In genomic region chr5:77290606-77291005, GRCm38 (mm10) we compare ENCODE assay signal across 20 mouse cellular contexts. TPM values are rescaled to one million over a fixed set of nuclear protein-coding genes. Genes with fewer than 3 reads are reported as not detected.
DNase-seq lines count a peak whose midpoint lies in the region; ATAC-seq and TF ChIP-seq lines count a peak whose summit lies in the region.
"Had no signal": no experiment of that assay in that cellular context is flagged by ENCODE, and none has a peak within 500 bp of the region (broad histone marks: within the 10 kb centered on the region; RNA-seq: fewer than 3 reads in every experiment).

No protein-coding gene starts in this region.

- ATAC-seq in kidney, postnatal 0 days (replicated peaks; ENCODE audit: low FRiP score, low read depth): no peak
- no peak for ATAC-seq in liver, postnatal 0 days
- ATAC-seq: CD4-positive, CD25-positive, alpha-beta regulatory T cell, adult 4 months; forebrain, embryonic 13.5 days; forebrain, postnatal 0 days had no signal

- no peak overlapping the region for H3K9ac ChIP-seq in kidney, postnatal 0 days (ENCODE audit: low read depth, low read length)
- H3K9ac ChIP-seq in liver, postnatal 0 days (replicated peaks): no peak overlapping the region
- H3K9ac ChIP-seq in CH12.LX (ENCODE audit: insufficient read depth, low read depth): no peak overlapping the region
- H3K9ac ChIP-seq: forebrain, embryonic 13.5 days; forebrain, postnatal 0 days; heart, embryonic 15.5 days; hindbrain, embryonic 14.5 days had no signal

- in situ Hi-C loops in CH12.LX (cut with MboI; ENCODE audit: low pct_ligation_motif_present, low pct_unique_long_range_greater_than_20kb, low sequenced_read_pairs): no loop called here

- H3K4me3 ChIP-seq in kidney, postnatal 0 days (replicated peaks; ENCODE audit: low read depth, low read length): no peak overlapping the region
- H3K4me3 ChIP-seq in liver, postnatal 0 days (ENCODE audit: low read depth, low read length): no peak overlapping the region
- H3K4me3 ChIP-seq in CH12.LX (replicated peaks in 1 of 3; ENCODE audit: low read depth in 2 of 3, low read length in 2 of 3, poor library complexity in 1 of 3): no peak overlapping the region
- no peak overlapping the region for H3K4me3 ChIP-seq in E14TG2a.4 (replicated peaks; ENCODE audit: low read length)
- H3K4me3 ChIP-seq: embryonic facial prominence, embryonic 10.5 days; forebrain, embryonic 13.5 days; heart, embryonic 15.5 days had no signal

- TF ChIP-seq EP300 in liver, postnatal 0 days (IDR thresholded peaks at IDR 0.05; ENCODE audit: low read depth): no peak
- no peak for TF ChIP-seq EP300 in CH12.LX (IDR thresholded peaks at IDR 0.05; ENCODE audit: low read length)

- H3K27ac ChIP-seq in kidney, postnatal 0 days: no peak overlapping the region
- no peak overlapping the region for H3K27ac ChIP-seq in liver, postnatal 0 days (ENCODE audit: low read depth)
- H3K27ac ChIP-seq in CH12.LX (ENCODE audit: insufficient read depth, low read depth): peak overlapping the region; percentile 83
- H3K27ac ChIP-seq: embryonic facial prominence, embryonic 10.5 days; forebrain, embryonic 13.5 days; heart, embryonic 15.5 days; hindbrain, embryonic 14.5 days had no signal

- H3K27me3 ChIP-seq in kidney, postnatal 0 days (ENCODE audit: insufficient read depth, low read length): no peaks in the 10 kb centered on the region
- H3K27me3 ChIP-seq in liver, postnatal 0 days (ENCODE audit: insufficient read depth, low read length): no peaks in the 10 kb centered on the region
- H3K27me3 ChIP-seq in CH12.LX (replicated peaks) (no peaks in the 10 kb centered on the region), E14TG2a.4 (ENCODE audit: insufficient read depth, low read length) (no peaks in the 10 kb centered on the region)
- H3K27me3 ChIP-seq: forebrain, embryonic 13.5 days; heart, embryonic 15.5 days had no signal

- dilution Hi-C loops in CH12.LX (cut with MboI; ENCODE audit: extremely low pct_ligation_motif_present, extremely low pct_unique_long_range_greater_than_20kb, low sequenced_read_pairs): no loop called here

- 0 out of 2 replicates have a peak, but pooled peaks have one; percentile 14 for TF ChIP-seq CTCF in kidney, postnatal 0 days (IDR thresholded peaks at IDR 0.05; ENCODE audit: low read depth)
- TF ChIP-seq CTCF in liver, postnatal 0 days (IDR thresholded peaks at IDR 0.05; ENCODE audit: low read depth): peak; percentile 29; the same call in 1 of the 2 replicates
- no peak for TF ChIP-seq CTCF in CH12.LX (conservative IDR thresholded peaks at IDR 0.05 in 1 of 2, IDR thresholded peaks at IDR 0.05 in 1 of 2; ENCODE audit: low read depth in 2 of 2, low read length in 2 of 2)
- peak; percentile 26; the same call in 1 of the 2 replicates for TF ChIP-seq CTCF in E14TG2a.4 (conservative IDR thresholded peaks at IDR 0.05; ENCODE audit: low read length)

- peaks cover 6% of the 10 kb centered on the region for H3K79me2 ChIP-seq in CH12.LX (replicated peaks; ENCODE audit: control insufficient read depth, extremely low read depth, insufficient read depth, poor library complexity, severe bottlenecking)

- no peaks in the 10 kb centered on the region for H3K4me1 ChIP-seq in kidney, postnatal 0 days (replicated peaks; ENCODE audit: insufficient read depth, low read length)
- H3K4me1 ChIP-seq in liver, postnatal 0 days (ENCODE audit: insufficient read depth): 0 out of 2 replicates have a peak, but pooled peaks cover 4% of the 10 kb centered on the region
- H3K4me1 ChIP-seq in CH12.LX (ENCODE audit: control insufficient read depth in 1 of 2, insufficient read depth in 2 of 2) (peaks cover 31 to 82% of the 10 kb centered on the region in 2 experiments), E14TG2a.4 (replicated peaks; ENCODE audit: low read depth, low read length) (peaks cover 23% of the 10 kb centered on the region)
- H3K4me1 ChIP-seq: embryonic facial prominence, embryonic 10.5 days; forebrain, embryonic 13.5 days had no signal

- no peak overlapping the region for H3K4me2 ChIP-seq in kidney, postnatal 0 days (ENCODE audit: low read length)
- no peak overlapping the region for H3K4me2 ChIP-seq in liver, postnatal 0 days (ENCODE audit: low read depth, low read length)
- no peak overlapping the region for H3K4me2 ChIP-seq in CH12.LX (ENCODE audit: insufficient read depth, low read depth, poor library complexity, severe bottlenecking)
- H3K4me2 ChIP-seq: forebrain, embryonic 13.5 days; heart, embryonic 11.5 days; heart, embryonic 15.5 days; hindbrain, embryonic 14.5 days had no signal

- peaks cover 55% of the 10 kb centered on the region for H3K36me3 ChIP-seq in kidney, postnatal 0 days (ENCODE audit: insufficient read depth, low read length)
- peaks cover 16% of the 10 kb centered on the region for H3K36me3 ChIP-seq in liver, postnatal 0 days (replicated peaks; ENCODE audit: insufficient read depth, low read length)
- H3K36me3 ChIP-seq in CH12.LX (replicated peaks in 1 of 2; ENCODE audit: control insufficient read depth in 1 of 2, insufficient read depth in 1 of 2, low read length in 1 of 2): peaks cover 51 to 69% of the 10 kb centered on the region in 2 experiments
- peaks cover 90% of the 10 kb centered on the region for H3K36me3 ChIP-seq in E14TG2a.4 (ENCODE audit: insufficient read depth, low read length)

- DNase-seq in kidney, postnatal 0 days (ENCODE audit: low spot score): no peak
- DNase-seq in kidney, adult 18-20 months: no peak
- DNase-seq in liver, postnatal 0 days: no peak
- DNase-seq in liver: no peak
- DNase-seq in CH12.LX (ENCODE audit: extremely low read depth): no peak
- DNase-seq in urinary bladder, postnatal 10 days (ENCODE audit: low spot score): no peak
- DNase-seq: adrenal gland, adult 8-10 months; adrenal gland, postnatal 36 days; cerebellum, adult 2 months; cerebellum, postnatal 10 days; forebrain, postnatal 0 days; gastrocnemius, postnatal 14 days; heart, postnatal 14 days had no signal

- 94% methylated on average over 2 of the region's 2 CpGs for WGBS in kidney, postnatal 0 days
- 78% methylated on average over 2 of the region's 2 CpGs for WGBS in liver, postnatal 0 days (ENCODE audit: insufficient replicate concordance)

- TF ChIP-seq POLR2A in CH12.LX (IDR thresholded peaks at IDR 0.05; ENCODE audit: low read depth, low read length): no peak

- TF ChIP-seq RAD21 in CH12.LX (IDR thresholded peaks at IDR 0.05; ENCODE audit: low read depth, low read length): no peak

- H3K9me3 ChIP-seq in kidney, postnatal 0 days (replicated peaks; ENCODE audit: low read length): no peaks in the 10 kb centered on the region
- H3K9me3 ChIP-seq in liver, postnatal 0 days (ENCODE audit: low read length): no peaks in the 10 kb centered on the region
- no peaks in the 10 kb centered on the region for H3K9me3 ChIP-seq in CH12.LX (replicated peaks; ENCODE audit: low read length)
- H3K9me3 ChIP-seq in E14TG2a.4 (ENCODE audit: low read length): no peaks in the 10 kb centered on the region
- H3K9me3 ChIP-seq: embryonic facial prominence, embryonic 10.5 days; forebrain, embryonic 13.5 days; heart, embryonic 15.5 days had no signal

TF ChIP-seq in CH12.LX, 34 proteins besides CTCF, POLR2A, EP300 and RAD21:
- TF ChIP-seq JUND (conservative IDR thresholded peaks at IDR 0.05; ENCODE audit: low read depth, low read length) (no peak), ZNF384 (IDR thresholded peaks at IDR 0.05; ENCODE audit: low read depth, low read length) (no peak), SMC3 (IDR thresholded peaks at IDR 0.05; ENCODE audit: low read depth, low read length) (no peak), IRF4 (IDR thresholded peaks at IDR 0.05; ENCODE audit: low read depth, low read length) (no peak), MAX (IDR thresholded peaks at IDR 0.05; ENCODE audit: low read length) (no peak), BHLHE40 (IDR thresholded peaks at IDR 0.05; ENCODE audit: low read depth, low read length) (no peak), UBTF (IDR thresholded peaks at IDR 0.05; ENCODE audit: low read depth, low read length) (no peak), MYC (IDR thresholded peaks at IDR 0.05; ENCODE audit: low read depth, low read length) (no peak), TBP (conservative IDR thresholded peaks at IDR 0.05; ENCODE audit: low read depth, low read length) (no peak), MAZ (IDR thresholded peaks at IDR 0.05; ENCODE audit: low read depth, low read length) (no peak), USF1 (IDR thresholded peaks at IDR 0.05; ENCODE audit: low read depth, low read length) (no peak), USF2 (conservative IDR thresholded peaks at IDR 0.05; ENCODE audit: low read depth, low read length) (no peak), ETS1 (conservative IDR thresholded peaks at IDR 0.05; ENCODE audit: low read depth, low read length) (no peak), NELFE (IDR thresholded peaks at IDR 0.05; ENCODE audit: low read depth, low read length) (no peak)

RNA-seq across cellular contexts. Expression of gene Noa1, which starts 19.3 kb away (rescaled TPM):
- 27.0 and 28.4 TPM in 2 replicates for polyA plus RNA-seq in kidney, postnatal 0 days (2015; fragmentation: Nextera tagmentation; extraction: Ambion mirVana)
- polyA plus RNA-seq in liver, postnatal 0 days (2015; fragmentation: Nextera tagmentation; extraction: Ambion mirVana): 8.2 and 10.5 TPM in 2 replicates
- total RNA-seq in CH12.LX (2012; rRNA removed) (25.8 and 33.0 TPM in 2 replicates), CH12.LX (2014; rRNA removed) (44.3 and 45.7 TPM in 2 replicates)
- polyA plus RNA-seq in CH12.LX (2012; ENCODE audit: insufficient read length, low read depth): 59.4 and 60.7 TPM in 2 replicates

RNA-seq across cellular contexts. Expression of gene Polr2b, which starts 19.3 kb away (rescaled TPM):
- polyA plus RNA-seq in kidney, postnatal 0 days (2015; fragmentation: Nextera tagmentation; extraction: Ambion mirVana): 46.1 and 49.7 TPM in 2 replicates
- 16.4 and 18.6 TPM in 2 replicates for polyA plus RNA-seq in liver, postnatal 0 days (2015; fragmentation: Nextera tagmentation; extraction: Ambion mirVana)
- total RNA-seq in CH12.LX (2012; rRNA removed) (133 and 140 TPM in 2 replicates), CH12.LX (2014; rRNA removed) (119 and 129 TPM in 2 replicates)
- 78.0 and 88.0 TPM in 2 replicates for polyA plus RNA-seq in CH12.LX (2012; ENCODE audit: insufficient read length, low read depth)

RNA-seq across cellular contexts. Expression of gene Rest, which starts 25.3 kb away (rescaled TPM):
- polyA plus RNA-seq in kidney, postnatal 0 days (2015; fragmentation: Nextera tagmentation; extraction: Ambion mirVana): 32.7 and 34.1 TPM in 2 replicates
- polyA plus RNA-seq in liver, postnatal 0 days (2015; fragmentation: Nextera tagmentation; extraction: Ambion mirVana): 6.4 and 6.9 TPM in 2 replicates
- total RNA-seq in CH12.LX (2012; rRNA removed) (15.4 and 15.9 TPM in 2 replicates), CH12.LX (2014; rRNA removed) (16.5 and 16.8 TPM in 2 replicates)
- 7.4 and 7.8 TPM in 2 replicates for polyA plus RNA-seq in CH12.LX (2012; ENCODE audit: insufficient read length, low read depth)

Comparison
In these comparisons a context has a peak if more than half of its experiments do, and no peak if none do; other contexts are left out.
1. CTCF ChIP-seq: peak in kidney, postnatal 0 days (single experiment), liver, postnatal 0 days (single experiment) and E14TG2a.4 (single experiment); none in CH12.LX (0 of 2).